Mouse (Mus musculus): ENCODE results near the gene Kifc1.
A peak's percentile ranks its signal among the peaks of the same experiment; 100 is the strongest.

Kifc1 gene

GRCm38 (mm10) chr17:33890533-33891059 lies at the start of gene Kifc1:
TSS of gene Kifc1 (minus strand) at chr17:33890661.
- DNase-seq, result peak; percentile 100

GRCm38 (mm10) chr17:33938783-33939182 lies 48.3 kb upstream of the Kifc1 start:
- no peak for DNase-seq

DNA sequence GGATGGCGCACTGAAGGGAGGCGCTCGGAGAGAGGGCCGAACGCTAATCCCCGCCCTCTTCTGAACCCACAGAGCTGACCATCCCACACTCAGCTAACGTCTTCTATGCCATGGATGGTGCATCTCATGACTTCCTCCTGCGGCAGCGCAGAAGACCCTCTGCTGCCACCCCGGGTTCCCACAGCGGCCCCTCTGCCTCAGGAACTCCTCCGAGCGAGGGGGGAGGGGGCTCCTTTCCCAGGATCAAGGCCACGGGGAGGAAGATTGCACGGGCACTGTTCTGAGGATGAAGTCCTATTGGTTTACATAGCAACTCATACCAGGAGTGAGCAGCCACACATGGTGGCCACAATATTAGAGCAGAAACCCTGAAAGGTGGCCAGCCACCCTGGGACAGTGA lies 46.5 kb upstream of the Kifc1 start:
- no peak for DNase-seq

DNA sequence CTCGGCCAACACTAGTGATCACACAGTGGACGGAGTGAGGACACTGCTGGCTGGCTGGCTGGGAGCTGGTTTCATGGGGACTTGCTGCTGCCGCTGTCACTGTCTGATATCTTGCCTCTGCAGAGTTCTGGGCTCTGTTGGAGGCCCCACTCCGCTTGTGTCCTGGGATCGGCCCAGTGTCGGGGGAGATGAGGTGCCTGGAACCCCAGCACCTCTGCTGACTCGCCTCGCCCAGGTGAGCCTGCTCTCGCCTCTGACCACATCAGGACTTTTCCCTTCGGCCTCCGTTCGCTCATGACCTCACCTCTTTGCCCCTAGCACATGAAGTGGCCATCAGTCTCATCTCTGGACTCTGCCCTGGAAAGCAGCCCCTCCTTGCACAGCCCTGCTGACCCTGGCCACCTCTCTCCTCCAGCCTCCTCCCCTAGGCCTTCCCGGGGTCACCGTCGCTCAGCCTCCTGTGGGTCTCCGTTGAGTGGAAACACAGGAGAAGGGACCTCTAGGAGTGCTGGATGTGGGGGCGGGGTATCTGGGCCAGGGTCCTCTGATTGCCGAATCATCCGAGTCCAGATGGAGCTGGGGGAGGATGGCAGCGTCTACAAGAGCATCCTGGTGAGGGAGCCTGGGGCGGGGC lies 45.1 kb upstream of the Kifc1 start:
- DNase-seq, result no peak

- DNase-seq, result no peak
Measured at GRCm38 (mm10) chr17:33932970-33933369, 42.5 kb upstream of the Kifc1 start.

DNA sequence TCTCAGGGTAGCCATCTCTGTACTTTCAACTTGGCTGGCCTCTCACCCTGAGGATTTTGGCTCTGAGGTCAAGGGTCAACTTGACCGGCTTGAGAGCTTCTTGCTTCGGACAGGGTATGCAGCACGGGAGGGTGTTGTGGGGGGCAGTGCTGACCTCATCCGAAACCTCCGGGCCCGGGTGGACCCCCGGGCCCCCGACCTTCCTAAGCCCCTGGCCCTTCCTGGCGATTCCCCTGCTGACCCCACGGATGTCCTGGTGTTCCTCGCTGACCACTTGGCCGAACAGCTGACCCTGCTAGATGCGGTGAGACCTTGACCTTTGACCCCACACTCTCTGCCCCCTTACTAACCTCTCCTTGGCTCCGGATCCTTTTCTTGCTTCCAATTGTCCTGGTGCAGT lies 42.0 kb upstream of the Kifc1 start:
- no peak for DNase-seq

- DNase-seq, result no peak
Measured at GRCm38 (mm10) chr17:33931947-33932346, 41.5 kb upstream of the Kifc1 start.

- no peak for DNase-seq
Measured at GRCm38 (mm10) chr17:33931159-33931866, 40.9 kb upstream of the Kifc1 start.

DNA sequence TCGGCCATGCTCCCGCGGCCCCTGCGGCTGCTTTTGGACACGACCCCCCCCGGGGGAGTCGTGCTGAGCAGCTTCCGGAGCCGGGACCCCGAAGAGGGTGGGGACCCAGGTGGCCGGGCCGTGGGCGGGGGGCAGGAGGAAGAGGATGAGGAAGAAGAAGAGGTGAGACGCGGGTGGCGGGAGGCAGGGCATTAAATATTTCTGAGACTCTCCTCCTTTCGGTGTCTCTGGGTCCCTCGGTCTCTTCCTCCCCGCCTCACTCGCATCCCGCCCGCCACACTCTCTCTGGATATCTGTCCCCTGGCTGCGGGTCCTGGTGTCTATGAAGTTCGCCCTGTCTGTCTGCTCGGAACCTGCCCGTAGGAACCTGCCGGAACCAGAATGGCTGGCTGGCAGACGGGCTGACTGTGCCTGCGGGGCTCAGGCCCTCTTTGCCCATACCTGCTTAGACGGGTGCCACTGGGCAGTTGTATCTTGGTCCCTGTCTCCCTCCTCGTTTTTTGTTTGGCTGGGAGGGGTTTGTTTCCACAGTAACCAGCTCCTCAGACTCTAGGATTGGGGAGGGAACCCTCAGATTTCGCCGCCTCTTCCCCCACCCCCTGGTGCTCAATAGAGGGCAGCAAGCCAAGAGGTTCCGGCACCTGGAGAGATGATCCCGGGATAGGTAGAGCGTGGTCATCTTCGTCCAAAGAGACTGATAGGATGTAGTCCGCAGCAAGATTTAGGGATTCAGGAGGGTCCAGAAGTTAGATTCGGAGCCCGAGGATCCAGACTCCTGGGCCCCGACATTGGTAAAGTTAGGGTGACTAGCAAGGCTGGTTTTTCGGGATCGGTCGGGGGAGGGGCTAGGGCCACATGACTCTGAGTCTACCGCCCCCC lies 40.1 kb upstream of the Kifc1 start:
- DNase-seq, result peak; percentile 81 to 88

GRCm38 (mm10) chr17:33929371-33930279 lies 39.2 kb upstream of the Kifc1 start, which contains the start of gene Rgl2:
TSS of gene Rgl2 (plus strand) at chr17:33929543.
- DNase-seq, result peak; percentile 88 to 89

GRCm38 (mm10) chr17:33928251-33928947 lies 37.9 kb upstream of the Kifc1 start:
- DNase-seq, result no peak

- DNase-seq, result no peak
Measured at GRCm38 (mm10) chr17:33926207-33926932, 35.9 kb upstream of the Kifc1 start.

DNA sequence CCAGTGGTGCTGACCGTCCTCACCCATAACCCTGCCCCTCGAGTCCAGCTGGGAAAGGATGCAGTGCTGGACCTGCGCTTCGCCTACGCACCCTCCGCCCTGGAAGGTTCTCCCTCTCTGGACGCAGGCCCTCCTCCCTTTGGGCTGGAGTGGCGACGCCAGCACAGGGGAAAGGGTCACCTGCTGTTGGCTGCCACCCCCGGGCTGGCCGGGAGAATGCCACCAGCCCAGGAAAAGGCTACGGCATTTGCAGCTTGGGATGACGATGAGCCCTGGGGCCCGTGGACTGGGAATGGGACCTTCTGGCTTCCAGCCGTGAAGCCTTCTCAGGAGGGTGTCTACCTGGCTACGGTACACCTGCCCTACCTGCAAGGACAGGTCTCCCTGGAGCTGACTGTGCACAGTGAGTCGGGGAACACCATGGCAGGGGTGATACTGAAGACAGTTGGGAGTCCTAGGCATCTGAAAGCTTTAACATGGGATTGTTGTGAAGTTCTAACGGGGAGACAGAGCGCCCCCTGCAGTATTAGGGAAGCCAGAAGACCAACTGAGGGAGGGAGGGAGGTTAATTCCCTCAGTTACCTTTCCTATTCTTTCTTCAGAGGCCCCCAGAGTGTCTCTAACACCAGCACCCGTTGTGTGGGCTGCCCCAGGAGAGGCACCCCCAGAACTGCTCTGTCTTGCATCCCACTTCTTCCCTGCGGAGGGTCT lies 35.1 kb upstream of the Kifc1 start:
- DNase-seq, result no peak

GRCm38 (mm10) chr17:33924577-33925283 lies 34.3 kb upstream of the Kifc1 start:
- peak in 1 of 2 experiments; percentile 36 for DNase-seq

GRCm38 (mm10) chr17:33921361-33921760 lies 30.9 kb upstream of the Kifc1 start:
- DNase-seq, result no peak

DNA sequence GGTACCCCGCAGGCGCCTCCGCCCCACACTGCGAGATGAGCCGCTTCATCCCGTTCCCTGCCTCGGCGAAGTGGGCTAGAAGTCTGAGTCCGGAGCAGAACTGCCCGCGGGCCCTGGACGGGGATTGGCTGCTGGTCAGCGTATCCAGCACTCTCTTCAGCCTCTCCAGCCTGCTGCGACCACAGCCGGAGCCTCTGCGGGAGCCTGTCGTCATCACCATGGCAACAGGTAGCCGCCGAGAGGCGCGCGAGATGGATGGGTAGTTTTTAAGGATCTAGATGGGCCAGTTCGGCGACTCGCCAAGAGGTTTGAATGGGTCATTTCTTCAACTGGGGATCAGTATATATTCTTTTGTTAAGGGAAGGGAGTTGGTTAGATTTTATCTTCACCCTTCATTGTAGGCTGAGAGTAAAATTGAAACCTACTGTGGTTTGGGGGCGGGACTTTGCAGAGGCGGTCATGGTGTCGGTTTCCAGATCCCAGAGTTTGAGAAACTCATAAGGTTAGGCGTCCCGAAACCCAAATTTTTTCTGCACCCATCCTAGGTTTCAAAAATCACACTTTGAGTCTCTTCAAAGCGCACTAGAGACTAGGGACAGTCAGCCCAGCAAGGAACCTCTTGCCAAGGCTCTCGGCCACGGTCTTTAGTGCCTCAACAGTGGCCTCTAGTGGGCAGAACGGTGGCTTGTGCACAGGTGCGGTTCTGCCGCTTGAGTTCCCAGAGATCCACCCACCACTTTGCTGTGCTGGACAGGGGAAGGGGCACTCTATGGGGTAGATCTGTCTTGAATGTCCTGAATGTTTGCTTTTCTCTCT lies 30.0 kb upstream of the Kifc1 start:
- DNase-seq, result peak; percentile 85 to 88

DNA sequence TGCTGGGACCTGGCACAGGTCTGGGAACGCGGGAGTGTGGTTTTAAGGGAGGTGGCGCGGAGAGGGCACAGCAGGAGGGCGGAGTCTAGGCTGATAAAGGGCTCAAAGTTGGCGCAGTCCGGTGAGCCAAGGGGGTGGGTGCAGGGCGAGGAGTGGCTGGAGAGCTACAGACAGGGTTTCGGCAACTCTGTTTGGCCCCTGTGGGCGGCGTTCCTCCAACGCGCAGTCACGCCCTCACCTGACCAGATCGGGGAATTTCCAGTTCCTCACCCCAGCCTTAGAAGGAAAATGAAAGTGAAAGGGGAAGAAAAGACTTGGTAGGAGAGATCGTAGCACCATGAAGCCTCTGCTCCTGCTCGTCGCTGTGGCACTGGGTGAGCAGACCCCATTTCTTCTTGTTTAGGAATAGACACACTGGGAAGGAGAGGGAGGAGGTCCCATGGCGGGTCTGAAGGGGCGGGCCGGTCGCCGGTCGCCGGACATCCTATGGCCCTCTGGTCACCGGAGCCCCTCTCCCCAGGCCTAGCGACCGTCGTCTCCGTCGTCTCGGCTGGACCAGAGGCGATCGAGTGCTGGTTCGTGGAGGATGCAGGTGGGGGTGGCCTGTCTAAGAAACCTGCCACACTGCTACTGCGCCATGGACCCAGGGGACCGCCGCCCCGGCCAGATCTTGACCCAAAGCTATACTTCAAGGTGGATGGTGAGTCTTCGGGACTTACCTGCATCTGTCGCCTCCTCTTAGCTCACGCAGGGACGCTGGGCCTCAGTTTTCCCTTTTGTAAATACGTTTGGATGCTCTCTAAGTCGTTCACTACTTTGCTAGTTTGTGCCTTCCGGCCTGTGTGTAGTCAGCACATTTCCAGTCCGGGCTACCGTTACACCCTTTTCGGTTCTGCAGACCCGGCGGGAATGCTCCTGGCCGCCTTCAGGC lies 29.2 kb upstream of the Kifc1 start:
- DNase-seq, result peak; percentile 96 to 97
